Mouse (Mus musculus) kidney, postnatal 25 days (tissue): ENCODE results near the gene Dmrt2.
A peak's percentile ranks its signal among the peaks of the same experiment; 100 is the strongest.

Experiments used
- DNase-seq, 2 experiments: peaks; one replicate each; pipeline ENCODE4 v3.0.0; 2021; ENCODE audit warnings: mixed read lengths in 2 of 2

Dmrt2 gene

DNA sequence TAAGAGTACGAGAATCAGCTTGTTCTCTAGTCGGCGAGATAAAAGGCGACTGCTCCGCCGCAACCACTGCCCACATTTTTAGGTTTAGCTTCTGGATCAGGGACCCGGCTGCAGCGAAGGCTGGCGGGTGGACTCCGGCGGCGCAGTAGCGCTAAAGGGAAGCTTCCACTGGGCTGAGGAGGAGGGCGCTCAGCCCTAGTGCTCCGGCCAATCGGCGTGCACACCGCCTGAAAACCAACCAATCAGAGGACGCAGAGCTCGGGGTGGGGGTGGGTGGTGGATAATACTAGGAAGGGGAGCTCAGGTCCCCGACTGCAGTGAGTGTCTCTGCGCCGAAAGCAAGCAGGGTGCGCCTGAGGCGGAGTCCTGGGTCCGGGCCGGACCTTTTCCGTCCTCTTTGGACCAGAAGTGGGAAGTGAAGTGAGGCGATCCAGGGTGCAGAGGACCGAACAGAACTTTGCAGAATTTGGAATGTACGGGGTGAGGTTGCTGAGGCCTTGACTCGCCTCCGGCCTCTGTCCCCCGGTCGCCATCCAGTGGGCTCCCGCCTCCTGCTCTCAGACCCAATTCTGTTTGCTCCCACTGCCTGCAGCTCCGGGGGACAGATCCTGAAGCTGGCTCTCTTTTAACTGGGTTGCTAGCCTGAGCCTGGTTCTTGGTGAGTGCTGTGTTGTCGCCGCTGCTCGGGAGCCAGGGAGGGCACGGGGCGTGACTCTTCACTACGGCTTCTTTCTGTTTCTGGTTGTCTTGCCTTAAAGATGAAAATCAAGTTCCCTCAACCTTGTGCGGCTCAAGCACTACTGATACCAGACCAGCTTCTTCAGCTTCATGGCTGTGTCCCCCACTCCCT lies at the start of gene Dmrt2:
Gene Dmrt2 (plus strand): TSS at position 311 of the 850 bp plus-strand sequence.
- peak; percentile 40 to 74 for DNase-seq

DNA sequence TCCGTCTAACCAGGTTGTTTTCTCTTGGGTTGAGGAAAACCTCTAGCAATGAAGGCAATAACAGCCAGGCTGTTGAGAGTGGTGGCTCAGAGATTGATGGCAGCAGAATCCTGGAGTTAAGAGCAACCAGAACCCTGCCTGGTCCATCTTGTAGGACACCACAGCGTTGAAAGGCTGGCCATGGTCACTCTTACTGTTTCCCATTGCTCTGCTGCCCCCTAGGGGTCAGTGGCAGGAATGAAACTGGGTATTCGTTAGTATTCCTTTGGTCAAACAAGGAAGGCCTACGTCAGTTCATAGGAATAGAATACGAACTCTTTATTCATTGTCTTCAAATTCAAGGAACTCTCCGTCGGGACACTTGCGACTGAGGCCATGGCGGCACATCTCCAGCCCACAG lies 43.7 kb upstream of the Dmrt2 start:
- peak; percentile 72 to 76 for DNase-seq

DNA sequence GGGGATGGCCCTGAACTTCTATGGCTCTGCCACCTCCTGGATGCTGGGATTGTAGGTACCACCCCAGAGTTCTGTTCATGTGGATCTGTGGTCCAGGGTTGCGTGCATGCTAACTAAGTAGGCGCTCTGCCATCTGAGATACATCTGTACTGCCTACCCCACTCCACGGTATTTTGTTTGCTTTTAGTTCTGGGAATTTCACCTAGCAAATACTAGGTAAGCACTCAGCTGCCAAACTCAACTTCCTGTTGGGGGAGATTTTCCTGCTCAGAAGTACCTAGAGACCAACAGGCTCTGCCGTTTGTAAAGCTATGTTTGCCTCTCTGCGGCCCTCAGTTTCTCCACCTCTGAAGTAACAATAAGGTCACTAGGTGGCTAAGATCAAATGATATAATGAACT lies 37.1 kb upstream of the Dmrt2 start:
- DNase-seq = no peak

DNA sequence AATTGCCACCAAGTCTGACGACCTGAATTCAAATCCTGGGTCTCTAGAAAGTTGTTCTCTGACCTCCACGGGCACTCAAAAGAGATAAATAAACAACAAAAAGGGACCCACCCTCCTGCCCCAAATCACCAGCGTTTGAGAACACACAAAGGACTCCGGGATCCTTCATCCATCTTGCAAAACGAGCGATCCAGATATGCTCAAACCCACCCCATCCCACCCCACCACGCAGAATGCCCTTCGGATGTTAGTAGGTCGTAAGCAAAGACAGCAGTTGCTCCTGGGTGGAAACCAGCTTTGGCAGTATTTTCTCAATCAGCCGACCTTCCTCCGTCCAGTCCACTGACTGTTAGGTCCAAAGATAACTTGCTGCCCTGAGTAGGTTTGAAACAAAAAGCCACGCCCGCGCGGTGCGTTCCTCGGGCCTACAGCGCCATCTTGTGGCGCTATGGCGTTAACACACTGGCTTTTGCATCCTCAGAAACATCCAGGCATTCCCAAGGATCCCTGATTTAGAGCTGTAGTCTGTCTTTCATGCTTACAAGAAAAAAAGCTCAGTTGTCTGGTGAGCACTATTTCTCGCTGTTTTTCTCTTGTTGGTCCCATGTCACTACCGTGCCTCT lies 36.5 kb upstream of the Dmrt2 start:
- DNase-seq = peak; percentile 66 to 79

DNA sequence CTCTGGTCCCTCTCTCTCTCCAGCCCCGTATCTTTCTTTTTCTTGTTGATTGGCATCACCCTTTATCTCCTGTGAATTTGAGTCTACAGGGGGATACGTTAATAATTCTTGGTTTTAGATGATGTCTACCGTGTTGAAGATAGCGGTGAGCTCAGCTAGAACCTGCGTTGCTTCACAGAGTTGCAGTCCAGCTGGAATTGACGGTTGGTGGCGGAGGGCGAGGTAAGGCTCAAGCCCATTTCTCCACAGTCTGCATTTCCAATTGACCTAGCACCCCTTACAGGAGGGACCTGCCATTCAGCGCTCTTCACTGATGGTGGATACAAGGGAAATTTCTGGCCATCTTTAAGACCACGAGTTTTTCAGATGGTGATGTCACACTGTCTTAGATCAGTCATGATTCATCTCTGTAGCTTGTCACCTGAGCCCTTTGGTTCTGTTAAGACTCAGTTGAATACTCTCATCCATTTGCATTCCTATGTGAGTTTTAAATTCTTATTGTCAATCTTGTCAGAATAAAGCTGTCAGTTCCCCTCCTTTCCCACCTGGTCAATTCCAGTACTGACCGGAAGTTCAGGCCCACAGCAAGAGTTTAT lies 33.3 kb upstream of the Dmrt2 start:
- DNase-seq = no peak

DNA sequence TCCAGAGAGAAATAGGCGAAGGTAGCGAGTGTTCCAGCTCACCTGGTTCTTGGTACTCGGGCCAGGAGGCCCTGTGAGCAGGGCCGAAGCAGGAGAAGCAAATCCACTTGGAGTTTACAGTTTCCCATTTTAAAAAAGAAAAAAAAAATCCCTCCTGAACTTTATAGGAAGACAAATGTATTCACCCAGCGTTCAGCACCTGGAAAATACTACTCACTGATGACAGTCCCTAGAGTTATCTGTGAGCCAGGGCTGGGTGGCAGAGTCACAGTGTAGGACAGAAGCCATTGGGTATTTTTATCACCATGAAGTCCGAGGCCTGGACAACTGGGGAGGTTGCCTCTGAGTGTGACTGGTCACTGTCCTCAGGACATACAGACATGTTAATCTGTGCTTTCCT lies 30.4 kb upstream of the Dmrt2 start:
- DNase-seq = no peak

DNA sequence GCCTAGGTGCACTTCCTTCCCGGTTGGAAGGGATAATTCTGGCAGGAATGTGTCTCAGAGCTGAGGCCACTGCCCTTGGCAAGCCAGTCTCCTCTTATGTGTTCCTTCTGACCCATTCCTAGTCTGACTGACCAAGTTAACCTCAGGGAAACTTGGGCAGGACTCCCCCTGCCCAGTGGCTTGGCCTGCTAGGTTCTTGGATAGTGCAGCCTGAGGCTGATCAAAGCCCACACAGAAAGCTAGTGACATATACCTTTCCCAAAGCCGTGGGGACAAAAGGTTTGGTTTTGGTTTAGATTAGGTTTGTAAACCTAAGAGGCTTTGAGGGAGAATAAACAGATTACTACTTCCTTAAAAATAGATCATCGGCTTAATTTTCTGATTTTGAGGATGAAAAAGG lies 25.1 kb upstream of the Dmrt2 start:
- DNase-seq = no peak

DNA sequence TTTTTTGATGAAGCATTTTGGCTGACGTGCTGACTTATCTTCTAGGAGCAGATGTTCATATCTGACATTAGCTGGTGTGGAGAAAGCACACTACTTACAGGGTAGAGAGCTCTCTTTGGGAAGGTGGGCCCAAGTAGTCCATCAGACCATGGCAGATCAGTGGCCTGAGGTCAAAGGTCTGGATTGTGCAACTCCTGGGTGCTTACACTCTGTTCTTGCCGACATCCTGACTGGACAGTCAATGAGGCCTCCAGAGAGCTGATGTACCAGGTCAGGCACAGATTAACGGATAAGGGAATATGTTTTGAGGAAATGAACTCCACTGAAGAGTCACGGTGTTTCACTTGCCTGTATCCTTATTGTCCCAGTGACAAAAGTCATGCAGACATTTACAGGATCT lies 23.5 kb upstream of the Dmrt2 start:
- no peak for DNase-seq

DNA sequence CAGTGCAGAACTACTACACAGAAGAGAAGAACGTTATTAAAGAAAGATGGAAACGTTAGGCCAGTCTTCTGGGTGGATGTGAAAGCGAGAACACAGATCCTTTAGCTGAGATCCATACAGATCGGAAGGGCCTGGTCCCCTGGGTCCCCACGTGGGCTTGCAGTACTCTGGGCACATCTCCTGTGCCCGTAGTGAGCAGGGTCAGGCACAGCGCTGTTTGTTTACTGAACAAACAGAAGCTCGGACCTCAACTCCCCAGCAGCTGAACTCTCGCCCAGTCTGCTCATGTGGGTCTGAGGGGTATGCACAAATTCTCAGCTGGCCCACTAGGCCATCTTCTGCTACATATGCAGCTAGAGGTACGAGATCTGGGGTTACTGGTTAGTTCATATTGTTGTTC lies 21.7 kb upstream of the Dmrt2 start:
- no peak for DNase-seq

DNA sequence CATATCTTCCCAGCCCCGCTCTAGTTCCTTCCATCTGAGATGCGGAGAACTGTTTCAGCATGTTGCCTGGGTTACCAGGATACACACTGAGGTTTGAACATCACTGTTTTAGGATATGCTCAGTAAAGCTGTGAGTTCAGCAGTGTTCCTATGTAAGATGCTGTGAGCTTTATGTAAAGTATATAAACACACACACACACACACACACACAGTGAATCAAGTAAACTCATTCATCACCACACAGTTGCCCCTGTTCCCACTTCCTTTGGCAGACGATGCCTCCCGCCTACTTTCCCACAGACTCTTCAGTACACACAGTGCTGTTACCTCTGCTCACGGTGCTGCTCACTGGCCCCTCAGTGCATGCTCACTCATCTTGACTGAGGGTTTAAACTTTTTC lies 19.7 kb upstream of the Dmrt2 start:
- DNase-seq = no peak

DNA sequence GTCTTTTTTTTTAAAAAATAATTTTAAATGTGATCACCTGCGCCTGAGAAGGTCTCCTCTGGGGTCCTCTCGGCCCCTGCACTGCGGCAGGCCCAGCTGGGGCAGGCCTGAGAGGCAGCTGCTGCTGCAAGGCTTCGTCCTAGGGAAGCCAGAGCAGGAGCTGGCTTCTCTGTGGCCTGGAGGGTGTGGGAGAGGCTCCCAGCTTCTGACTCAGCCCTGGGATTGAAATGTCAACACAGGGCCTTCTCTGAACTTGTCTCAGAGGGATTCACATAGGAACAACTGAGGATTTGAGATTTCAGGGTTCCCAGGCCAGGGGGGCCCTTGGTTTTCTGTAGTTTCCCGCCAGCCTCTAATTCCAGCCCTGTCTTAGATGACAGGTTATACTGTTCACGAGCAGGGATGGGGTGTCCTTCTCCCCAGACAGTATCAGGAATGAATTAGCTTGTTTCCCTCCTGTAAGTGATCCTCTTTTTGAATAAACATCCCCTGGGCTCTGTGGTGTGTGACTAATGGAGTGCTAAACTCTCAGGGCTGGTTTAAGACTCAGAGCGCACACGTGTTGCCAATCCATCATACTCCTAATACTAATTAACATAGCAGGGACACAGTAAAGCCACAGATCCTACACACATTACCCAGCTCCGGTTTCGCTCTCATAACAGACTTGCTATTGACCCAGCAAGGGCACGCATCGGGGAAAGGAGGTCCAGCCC lies 18.0 kb upstream of the Dmrt2 start:
- no peak for DNase-seq

DNA sequence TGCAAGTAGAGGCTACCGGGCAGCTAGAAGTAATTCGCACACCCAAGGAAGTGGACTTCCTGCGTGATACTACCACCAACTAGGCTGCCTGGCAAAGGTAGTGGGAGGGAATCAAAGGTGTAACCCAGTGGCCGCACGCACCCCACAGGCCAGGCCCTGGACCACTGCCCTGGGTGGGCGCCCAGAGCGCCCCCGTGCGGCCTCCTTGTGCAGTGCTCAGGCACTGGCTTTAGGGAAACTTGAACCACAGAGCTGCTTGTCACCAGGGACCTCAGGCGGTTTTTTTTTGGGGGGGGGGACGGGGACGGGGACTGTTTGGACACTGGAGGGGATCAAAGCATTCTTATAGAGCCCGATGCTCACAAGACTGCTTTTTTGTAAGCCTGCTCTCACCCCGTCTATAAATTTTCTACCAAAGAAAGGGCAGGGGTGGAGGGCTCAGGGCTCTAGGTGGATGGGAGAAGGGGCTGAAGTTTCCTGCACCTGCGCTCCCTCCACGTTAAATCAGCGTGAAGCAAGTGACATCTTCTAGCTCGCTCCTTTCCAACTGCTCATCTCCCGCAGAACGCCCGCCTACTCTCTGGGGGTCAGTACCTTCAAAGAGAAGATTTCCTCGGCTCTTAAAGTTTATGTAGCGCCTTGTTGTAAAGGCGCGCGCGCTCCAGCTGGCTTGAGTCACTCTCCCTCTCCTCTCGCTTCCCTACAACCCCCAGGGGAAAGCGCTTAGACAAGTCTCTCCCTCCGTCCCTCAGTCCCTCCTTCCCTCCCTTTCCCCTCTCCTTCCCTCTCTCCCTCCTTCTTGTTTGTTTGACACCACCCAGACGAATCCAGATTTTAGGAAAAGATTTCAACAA lies 6.5 kb upstream of the Dmrt2 start:
- DNase-seq = no peak

DNA sequence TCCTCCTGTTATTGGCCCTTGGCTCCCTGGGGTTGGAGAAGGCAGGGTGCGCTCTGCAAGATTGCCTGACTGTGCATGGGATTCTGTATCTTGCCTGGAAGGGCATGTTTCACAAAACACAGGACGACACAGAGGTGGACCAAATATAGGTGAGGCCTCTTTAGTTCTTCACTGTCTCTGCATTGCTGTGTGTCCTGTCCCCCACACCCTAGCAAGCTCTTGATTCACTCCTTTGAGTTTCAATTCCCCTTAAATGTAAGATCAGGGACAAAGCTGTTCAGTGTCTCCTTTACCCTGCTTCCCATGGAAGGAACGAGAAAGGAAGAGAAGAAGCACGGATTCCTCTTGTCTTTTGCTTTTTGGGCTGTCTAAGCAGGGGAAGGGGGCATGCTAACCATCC lies 4.4 kb upstream of the Dmrt2 start:
- DNase-seq = no peak

DNA sequence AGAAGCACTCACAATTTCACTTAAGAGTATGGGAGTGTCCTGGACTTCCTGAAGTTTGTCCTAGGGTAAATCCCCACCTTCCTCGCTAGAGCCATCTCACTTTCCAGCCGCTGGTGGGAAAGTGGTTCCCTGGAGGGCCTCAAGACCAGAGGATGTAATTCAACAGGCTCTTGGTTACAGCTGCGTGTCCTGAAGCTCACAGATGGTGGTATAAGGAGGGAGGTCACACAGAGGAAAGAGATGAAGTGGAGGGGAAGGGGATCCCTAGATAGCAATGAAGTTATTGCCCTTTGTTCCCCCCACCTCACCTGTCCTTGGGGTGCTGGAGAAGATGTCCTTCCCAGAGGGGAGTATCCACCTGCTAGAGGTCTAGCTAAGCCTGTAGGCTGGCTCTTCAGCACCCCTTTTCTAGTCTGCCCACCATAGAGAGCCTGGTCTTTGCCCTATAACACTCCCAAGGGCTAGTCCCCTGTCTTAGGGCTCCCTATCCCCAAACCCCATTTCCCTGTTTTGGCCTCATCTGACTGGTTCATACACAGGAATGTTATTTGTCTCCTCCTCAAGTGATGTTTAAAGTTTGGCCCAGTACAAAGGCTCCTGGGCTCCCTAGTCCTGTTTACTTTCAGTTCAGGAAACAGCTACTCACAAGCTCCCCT lies 2.5 kb upstream of the Dmrt2 start:
- DNase-seq = no peak

DNA sequence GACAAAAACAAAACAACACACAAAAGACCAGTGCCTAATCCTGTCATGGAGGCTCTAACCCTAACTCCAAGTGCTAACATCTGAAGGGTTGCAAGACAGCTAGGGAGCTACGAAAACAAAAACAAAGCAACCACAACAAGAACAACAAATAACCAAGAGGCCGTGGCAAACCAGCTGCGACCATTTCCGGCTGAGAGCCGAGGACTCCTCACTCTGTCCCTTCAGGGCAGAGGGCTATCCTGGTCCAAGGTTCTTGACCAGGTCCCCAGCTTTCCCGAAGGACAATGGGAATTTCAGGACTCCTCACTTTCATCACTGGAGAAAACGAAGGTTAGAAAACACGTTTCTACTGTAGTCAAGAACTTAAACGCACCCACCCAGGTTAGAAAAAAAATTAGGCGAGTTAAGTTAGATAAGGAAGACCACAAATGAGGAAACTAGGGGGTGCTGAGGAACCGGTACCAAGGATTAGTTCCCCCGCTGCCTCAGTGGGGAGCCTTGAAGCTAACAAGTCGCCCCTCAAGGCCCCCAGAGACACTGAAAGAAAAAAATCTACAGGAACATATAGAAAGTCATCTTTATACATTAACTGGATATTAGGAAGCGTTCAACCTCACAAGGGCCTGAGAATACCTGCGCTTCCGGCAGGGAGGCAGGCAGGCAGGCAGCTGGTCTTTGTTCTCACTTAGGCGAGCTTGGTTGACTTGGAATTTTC lies 1.5 kb upstream of the Dmrt2 start:
- DNase-seq = no peak

DNA sequence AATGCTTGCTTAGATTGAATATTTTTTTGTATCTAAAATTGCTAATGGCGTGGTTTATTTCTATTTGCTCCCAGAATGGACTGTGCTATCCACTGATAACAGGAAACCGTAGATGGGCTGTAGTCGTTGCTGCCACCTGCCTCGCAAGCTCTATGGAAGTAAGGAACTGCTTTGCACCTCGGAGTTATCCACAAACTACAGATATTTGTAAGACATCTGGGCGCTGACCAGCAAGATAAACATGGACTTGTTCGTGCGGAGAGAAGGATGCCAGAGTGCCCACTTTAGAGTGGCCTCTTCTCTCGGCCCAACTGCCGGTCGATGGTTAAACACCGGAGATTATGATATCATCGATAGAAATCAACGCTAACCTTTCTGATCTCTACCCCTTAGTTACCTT lies 530 bp upstream of the Dmrt2 start:
- no peak for DNase-seq

DNA sequence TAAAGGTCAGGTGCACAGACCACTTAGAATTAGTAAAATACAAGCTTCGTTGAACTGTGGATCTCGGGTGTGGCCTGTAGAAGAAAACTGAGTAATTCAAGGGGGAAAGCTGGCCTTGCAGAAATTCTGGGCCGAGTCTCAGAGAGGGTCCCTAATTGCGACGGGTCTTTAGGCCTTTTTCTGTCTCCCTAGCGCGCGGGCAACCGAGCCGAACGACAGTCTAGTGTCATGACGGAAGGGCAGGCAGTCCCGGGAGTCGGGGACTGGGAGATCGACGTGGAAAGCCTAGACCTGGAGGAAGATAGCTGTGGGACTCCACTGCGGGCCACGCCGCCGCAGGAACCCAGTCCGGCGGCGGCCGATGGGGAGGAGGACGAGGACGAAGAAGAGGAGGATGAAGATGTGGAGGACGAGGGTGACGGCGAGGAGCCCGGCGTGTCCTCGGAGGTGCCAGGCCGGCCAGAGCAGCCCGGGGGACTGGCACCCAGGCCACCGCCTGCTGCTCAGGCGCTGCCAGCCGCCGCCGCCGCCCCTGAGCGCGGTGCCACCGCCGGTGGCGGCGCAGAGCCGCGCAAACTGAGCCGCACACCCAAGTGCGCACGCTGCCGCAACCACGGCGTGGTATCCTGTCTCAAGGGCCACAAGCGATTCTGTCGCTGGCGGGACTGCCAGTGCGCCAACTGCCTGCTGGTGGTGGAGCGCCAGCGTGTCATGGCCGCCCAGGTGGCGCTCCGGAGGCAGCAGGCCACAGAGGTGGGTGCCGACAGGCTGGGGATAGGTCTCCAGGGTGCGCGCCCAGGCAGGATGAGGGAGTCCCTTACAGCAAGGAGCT lies 1.2 kb downstream of the Dmrt2 start:
- DNase-seq = peak in 1 of 2 experiments; percentile 44

DNA sequence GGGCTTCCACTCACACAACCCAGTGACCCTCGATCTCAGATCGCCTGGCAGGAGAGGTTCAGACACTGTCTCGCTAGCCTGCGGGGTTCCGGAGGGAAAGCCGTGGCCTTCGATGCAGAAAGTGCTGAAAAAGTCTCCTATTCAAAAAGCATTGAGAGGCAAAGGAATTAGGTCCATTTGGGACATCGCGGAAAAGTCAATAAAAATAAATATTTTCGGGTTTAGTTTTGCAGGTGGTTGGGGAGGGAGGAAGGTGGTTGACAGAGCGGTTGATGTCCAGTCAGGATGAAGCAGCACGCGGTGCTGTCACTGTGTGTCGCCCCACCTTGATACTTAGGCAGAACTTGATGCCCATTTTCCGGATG lies 1.8 kb downstream of the Dmrt2 start:
- no peak for DNase-seq

DNA sequence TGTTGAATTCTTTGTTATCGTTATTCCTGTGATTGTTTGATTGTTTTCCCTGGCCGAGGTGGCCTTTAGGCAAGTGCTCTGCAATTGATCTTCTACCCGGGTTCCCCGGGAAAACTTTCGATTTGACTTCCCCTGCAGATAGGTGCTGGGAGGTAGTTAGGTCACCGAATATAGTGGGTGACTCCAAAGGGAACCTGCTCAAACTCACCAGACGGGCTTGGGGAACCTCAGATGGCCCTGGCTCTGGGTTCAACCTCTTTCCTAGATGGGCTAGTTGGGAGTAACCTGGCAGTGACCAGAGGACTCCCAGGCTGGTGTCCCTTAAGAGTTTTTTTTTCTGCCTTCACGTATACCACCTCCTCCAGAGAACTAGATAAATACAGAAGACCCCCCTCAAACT lies 2.5 kb downstream of the Dmrt2 start:
- DNase-seq = no peak

DNA sequence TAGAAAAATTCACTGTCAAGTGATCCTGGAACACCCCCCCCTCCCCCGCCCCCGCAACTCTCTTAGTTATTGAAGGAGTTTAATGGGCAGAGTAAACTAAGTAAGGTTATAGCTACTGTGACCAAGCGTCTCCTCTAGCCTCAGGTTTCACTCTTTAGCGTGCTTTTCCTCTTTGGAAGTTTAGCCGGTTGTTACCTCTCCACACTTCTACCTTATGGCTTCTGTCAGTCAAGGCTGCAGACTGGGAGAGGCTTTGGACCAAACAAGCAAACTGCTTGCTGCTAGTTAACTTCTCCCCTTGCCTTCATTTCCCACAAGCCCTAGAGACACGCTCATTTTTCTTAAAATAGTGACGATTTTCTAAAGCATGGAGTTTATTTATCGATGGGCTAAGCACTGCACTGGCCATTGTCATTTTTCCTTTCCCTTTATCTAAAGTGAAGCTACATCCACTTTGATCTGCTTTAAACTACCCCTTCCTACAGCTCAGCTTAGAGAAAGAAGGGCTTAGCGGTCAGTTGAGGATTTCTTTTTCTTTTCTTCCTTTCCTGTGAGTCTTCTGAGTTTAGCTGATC lies 3.7 kb downstream of the Dmrt2 start:
- DNase-seq = no peak
